Mouse (Mus musculus): ENCODE data around the gene Pin4. TPM values are rescaled to one million over a fixed set of nuclear protein-coding genes. Genes with fewer than 3 reads are reported as not detected.
"Not testable (repeated sequence)": the region's sequence is repeated elsewhere in the genome, so short reads cannot be mapped to it uniquely, and the experiment has no call there.

Pin4 gene
- polyA plus RNA-seq, 1 experiment from 2014 or later = 75.6 TPM

GRCm38 (mm10) chrX:102081076-102081475 is 38.2 kb upstream of the Pin4 start:
- no peak overlapping the region for H3K4me3 ChIP-seq (ENCODE audit: low read depth, low read length)
- no peaks in the 10 kb centered on the region; the same call in none of the 2 replicates for H3K27me3 ChIP-seq (replicated peaks; ENCODE audit: control insufficient read depth, insufficient read depth, low read length)
- DNase-seq (ENCODE audit: low spot score) (no peak), ATAC-seq (replicated peaks; ENCODE audit: low FRiP score, low TSS enrichment, low read depth) (no peak)
- no peaks in the 10 kb centered on the region for H3K36me3 ChIP-seq (ENCODE audit: control insufficient read depth, insufficient read depth, low read length)
- H3K4me2 ChIP-seq (ENCODE audit: low read length) = no peak overlapping the region
- WGBS = 57% methylated on average over 10 of the region's 10 CpGs
- H3K27ac ChIP-seq (ENCODE audit: low read depth) = no peak overlapping the region
- no peaks in the 10 kb centered on the region for H3K9me3 ChIP-seq (ENCODE audit: control insufficient read depth, low read length)
- no peaks in the 10 kb centered on the region for H3K4me1 ChIP-seq (replicated peaks; ENCODE audit: control insufficient read depth, insufficient read depth, low read length)
- H3K9ac ChIP-seq (ENCODE audit: low read length) = no peak overlapping the region

- H3K36me3 ChIP-seq (ENCODE audit: control insufficient read depth, insufficient read depth, low read length) = no peaks in the 10 kb centered on the region
- DNase-seq (ENCODE audit: low spot score) (no peak), ATAC-seq (replicated peaks; ENCODE audit: low FRiP score, low TSS enrichment, low read depth) (no peak)
- H3K9ac ChIP-seq (ENCODE audit: low read length) = no peak overlapping the region
- H3K27me3 ChIP-seq (replicated peaks; ENCODE audit: control insufficient read depth, insufficient read depth, low read length) = no peaks in the 10 kb centered on the region; the same call in none of the 2 replicates
- no peak overlapping the region for H3K27ac ChIP-seq (ENCODE audit: low read depth)
- H3K9me3 ChIP-seq (ENCODE audit: control insufficient read depth, low read length) = no peaks in the 10 kb centered on the region
- H3K4me2 ChIP-seq (ENCODE audit: low read length) = no peak overlapping the region
- H3K4me3 ChIP-seq (ENCODE audit: low read depth, low read length) = no peak overlapping the region
- no peaks in the 10 kb centered on the region for H3K4me1 ChIP-seq (replicated peaks; ENCODE audit: control insufficient read depth, insufficient read depth, low read length)
- 37% methylated on average over 7 of the region's 7 CpGs for WGBS
Observed at GRCm38 (mm10) chrX:102081573-102082279, 37.5 kb upstream of the Pin4 start.

GRCm38 (mm10) chrX:102082340-102082739 is 36.9 kb upstream of the Pin4 start:
- H3K4me2 ChIP-seq (ENCODE audit: low read length) = no peak overlapping the region
- H3K9me3 ChIP-seq (ENCODE audit: control insufficient read depth, low read length) = no peaks in the 10 kb centered on the region
- H3K4me3 ChIP-seq (ENCODE audit: low read depth, low read length) = no peak overlapping the region
- ATAC-seq (replicated peaks; ENCODE audit: low FRiP score, low TSS enrichment, low read depth) = no peak
- H3K27ac ChIP-seq (ENCODE audit: low read depth) = no peak overlapping the region
- no peaks in the 10 kb centered on the region for H3K36me3 ChIP-seq (ENCODE audit: control insufficient read depth, insufficient read depth, low read length)
- no peak for DNase-seq (ENCODE audit: low spot score)
- 55% methylated on average over 5 of the region's 5 CpGs for WGBS
- H3K27me3 ChIP-seq (replicated peaks; ENCODE audit: control insufficient read depth, insufficient read depth, low read length) = no peaks in the 10 kb centered on the region; the same call in none of the 2 replicates
- no peaks in the 10 kb centered on the region for H3K4me1 ChIP-seq (replicated peaks; ENCODE audit: control insufficient read depth, insufficient read depth, low read length)
- H3K9ac ChIP-seq (ENCODE audit: low read length) = no peak overlapping the region

- no peak overlapping the region for H3K4me3 ChIP-seq (ENCODE audit: low read depth, low read length)
- ATAC-seq (replicated peaks; ENCODE audit: low FRiP score, low TSS enrichment, low read depth) = no peak
- H3K36me3 ChIP-seq (ENCODE audit: control insufficient read depth, insufficient read depth, low read length) = no peaks in the 10 kb centered on the region
Observed at GRCm38 (mm10) chrX:102085798-102086443, 33.3 kb upstream of the Pin4 start.

GRCm38 (mm10) chrX:102090605-102091004 is 28.6 kb upstream of the Pin4 start:
- DNase-seq (ENCODE audit: low spot score) = no peak
- WGBS = 74% methylated on average over 3 of the region's 3 CpGs
- Histone ChIP-seq H3K36me3 (ENCODE audit: control insufficient read depth, insufficient read depth, low read length) (no peaks in the 10 kb centered on the region), H3K27me3 (replicated peaks; ENCODE audit: control insufficient read depth, insufficient read depth, low read length) (no peaks in the 10 kb centered on the region), H3K4me3 (ENCODE audit: low read depth, low read length) (no peak overlapping the region), H3K9me3 (ENCODE audit: control insufficient read depth, low read length) (no peaks in the 10 kb centered on the region), H3K27ac (ENCODE audit: low read depth) (no peak overlapping the region), H3K9ac (ENCODE audit: low read length) (no peak overlapping the region), H3K4me2 (ENCODE audit: low read length) (no peak overlapping the region), H3K4me1 (replicated peaks; ENCODE audit: control insufficient read depth, insufficient read depth, low read length) (no peaks in the 10 kb centered on the region)
- ATAC-seq (replicated peaks; ENCODE audit: low FRiP score, low TSS enrichment, low read depth) = no peak

More at GRCm38 (mm10) chrX:102085798-102086443, 33.3 kb upstream of the Pin4 start:
- no peaks in the 10 kb centered on the region for H3K4me1 ChIP-seq (replicated peaks; ENCODE audit: control insufficient read depth, insufficient read depth, low read length)
- H3K4me2 ChIP-seq (ENCODE audit: low read length) = no peak overlapping the region
- 79% methylated on average over 8 of the region's 8 CpGs for WGBS
- no peaks in the 10 kb centered on the region; the same call in none of the 2 replicates for H3K27me3 ChIP-seq (replicated peaks; ENCODE audit: control insufficient read depth, insufficient read depth, low read length)
- H3K9ac ChIP-seq (ENCODE audit: low read length) = no peak overlapping the region
- DNase-seq (ENCODE audit: low spot score) = no peak
- no peak overlapping the region for H3K27ac ChIP-seq (ENCODE audit: low read depth)
- no peaks in the 10 kb centered on the region for H3K9me3 ChIP-seq (ENCODE audit: control insufficient read depth, low read length)

- DNase-seq (ENCODE audit: low spot score) (no peak), ATAC-seq (replicated peaks; ENCODE audit: low FRiP score, low TSS enrichment, low read depth) (no peak)
- Histone ChIP-seq H3K4me1 (replicated peaks; ENCODE audit: control insufficient read depth, insufficient read depth, low read length) (no peaks in the 10 kb centered on the region), H3K27ac (ENCODE audit: low read depth) (no peak overlapping the region), H3K27me3 (replicated peaks; ENCODE audit: control insufficient read depth, insufficient read depth, low read length) (no peaks in the 10 kb centered on the region), H3K9me3 (ENCODE audit: control insufficient read depth, low read length) (no peaks in the 10 kb centered on the region), H3K4me2 (ENCODE audit: low read length) (no peak overlapping the region), H3K36me3 (ENCODE audit: control insufficient read depth, insufficient read depth, low read length) (no peaks in the 10 kb centered on the region), H3K4me3 (ENCODE audit: low read depth, low read length) (no peak overlapping the region), H3K9ac (ENCODE audit: low read length) (no peak overlapping the region)
- 75% methylated on average over 7 of the region's 7 CpGs for WGBS
Observed at GRCm38 (mm10) chrX:102094381-102094904, 24.8 kb upstream of the Pin4 start.

GRCm38 (mm10) chrX:102101886-102102285 is 17.4 kb upstream of the Pin4 start:
- Histone ChIP-seq H3K4me3 (ENCODE audit: low read depth, low read length) (no peak overlapping the region), H3K4me2 (ENCODE audit: low read length) (no peak overlapping the region)
- WGBS = 62% methylated on average over 7 of the region's 7 CpGs

GRCm38 (mm10) chrX:102103830-102104229 is 15.4 kb upstream of the Pin4 start:
- not testable (repeated sequence) for DNase-seq (ENCODE audit: low spot score); H3K4me1 ChIP-seq (replicated peaks; ENCODE audit: control insufficient read depth, insufficient read depth, low read length); H3K9ac ChIP-seq (ENCODE audit: low read length); H3K9me3 ChIP-seq (ENCODE audit: control insufficient read depth, low read length); H3K4me2 ChIP-seq (ENCODE audit: low read length); ATAC-seq (replicated peaks; ENCODE audit: low FRiP score, low TSS enrichment, low read depth); H3K27me3 ChIP-seq (replicated peaks; ENCODE audit: control insufficient read depth, insufficient read depth, low read length); H3K36me3 ChIP-seq (ENCODE audit: control insufficient read depth, insufficient read depth, low read length); H3K4me3 ChIP-seq (ENCODE audit: low read depth, low read length); H3K27ac ChIP-seq (ENCODE audit: low read depth)
- WGBS = 61% methylated on average over 2 of the region's 2 CpGs

More at GRCm38 (mm10) chrX:102101886-102102285, 17.4 kb upstream of the Pin4 start:
- H3K36me3 ChIP-seq (ENCODE audit: control insufficient read depth, insufficient read depth, low read length) = no peaks in the 10 kb centered on the region
- H3K9ac ChIP-seq (ENCODE audit: low read length) = no peak overlapping the region
- no peak overlapping the region for H3K27ac ChIP-seq (ENCODE audit: low read depth)
- H3K27me3 ChIP-seq (replicated peaks; ENCODE audit: control insufficient read depth, insufficient read depth, low read length) = no peaks in the 10 kb centered on the region
- DNase-seq (ENCODE audit: low spot score) (no peak), ATAC-seq (replicated peaks; ENCODE audit: low FRiP score, low TSS enrichment, low read depth) (no peak)
- no peaks in the 10 kb centered on the region for H3K9me3 ChIP-seq (ENCODE audit: control insufficient read depth, low read length)
- no peaks in the 10 kb centered on the region for H3K4me1 ChIP-seq (replicated peaks; ENCODE audit: control insufficient read depth, insufficient read depth, low read length)

Data from intestine, embryonic 14.5 days (tissue).